Mouse (Mus musculus) CH12.LX (cell line): ENCODE results near the gene Gm572.

Experiments
- CTCF ChIP-seq, 2 experiments: IDR thresholded peaks in 1 of 2; conservative IDR thresholded peaks in 1 of 2; 2 replicates each; pipeline ENCODE4 v1.5.1; 2011 to 2012; ENCODE audit warnings: low read depth in 2 of 2, low read length in 2 of 2, improper control_type of control experiment in 1 of 2, inconsistent platforms in 1 of 2, mild to moderate bottlenecking in 1 of 2, moderate library complexity in 1 of 2
- ELF1 ChIP-seq: IDR thresholded peaks from 2 replicates; pipeline ENCODE4 v1.6.1; 2014; ENCODE audit warnings: low read depth, mild to moderate bottlenecking, inconsistent platforms, low read length, improper control_type of control experiment
- EP300 ChIP-seq: IDR thresholded peaks from 2 replicates; pipeline ENCODE4 v1.6.1; 2011; ENCODE audit warnings: low read length, improper control_type of control experiment
- NELFE ChIP-seq: IDR thresholded peaks from 2 replicates; pipeline ENCODE4 v1.6.1; 2011; ENCODE audit warnings: low read depth, low read length, improper control_type of control experiment
- NRF1 ChIP-seq: IDR thresholded peaks from 2 replicates; pipeline ENCODE4 v1.6.1; 2014; ENCODE audit warnings: low read depth, mild to moderate bottlenecking, inconsistent platforms, low read length, improper control_type of control experiment, moderate library complexity
- POLR2A ChIP-seq: IDR thresholded peaks from 2 replicates; pipeline ENCODE4 v1.6.1; 2011; ENCODE audit warnings: low read depth, mild to moderate bottlenecking, improper control_type of control experiment, low read length
- POLR2AphosphoS2 ChIP-seq: IDR thresholded peaks from 2 replicates; pipeline ENCODE4 v1.6.1; 2011; ENCODE audit warnings: low read depth, low read length, improper control_type of control experiment
- SIN3A ChIP-seq: IDR thresholded peaks from 2 replicates; pipeline ENCODE4 v1.6.1; 2012; ENCODE audit warnings: low read length, improper control_type of control experiment, inconsistent platforms
- TCF12 ChIP-seq: IDR thresholded peaks from 2 replicates; pipeline ENCODE4 v1.6.1; 2014; ENCODE audit warnings: low read depth, mild to moderate bottlenecking, inconsistent platforms, low read length, improper control_type of control experiment
- ZMIZ1 ChIP-seq: IDR thresholded peaks from 2 replicates; pipeline ENCODE4 v1.6.1; 2012; ENCODE audit warnings: low read depth, mild to moderate bottlenecking, inconsistent platforms, low read length, improper control_type of control experiment
- ZNF384 ChIP-seq: IDR thresholded peaks from 2 replicates; pipeline ENCODE4 v1.6.1; 2012; ENCODE audit warnings: low read depth, low read length, improper control_type of control experiment, inconsistent platforms

DNA sequence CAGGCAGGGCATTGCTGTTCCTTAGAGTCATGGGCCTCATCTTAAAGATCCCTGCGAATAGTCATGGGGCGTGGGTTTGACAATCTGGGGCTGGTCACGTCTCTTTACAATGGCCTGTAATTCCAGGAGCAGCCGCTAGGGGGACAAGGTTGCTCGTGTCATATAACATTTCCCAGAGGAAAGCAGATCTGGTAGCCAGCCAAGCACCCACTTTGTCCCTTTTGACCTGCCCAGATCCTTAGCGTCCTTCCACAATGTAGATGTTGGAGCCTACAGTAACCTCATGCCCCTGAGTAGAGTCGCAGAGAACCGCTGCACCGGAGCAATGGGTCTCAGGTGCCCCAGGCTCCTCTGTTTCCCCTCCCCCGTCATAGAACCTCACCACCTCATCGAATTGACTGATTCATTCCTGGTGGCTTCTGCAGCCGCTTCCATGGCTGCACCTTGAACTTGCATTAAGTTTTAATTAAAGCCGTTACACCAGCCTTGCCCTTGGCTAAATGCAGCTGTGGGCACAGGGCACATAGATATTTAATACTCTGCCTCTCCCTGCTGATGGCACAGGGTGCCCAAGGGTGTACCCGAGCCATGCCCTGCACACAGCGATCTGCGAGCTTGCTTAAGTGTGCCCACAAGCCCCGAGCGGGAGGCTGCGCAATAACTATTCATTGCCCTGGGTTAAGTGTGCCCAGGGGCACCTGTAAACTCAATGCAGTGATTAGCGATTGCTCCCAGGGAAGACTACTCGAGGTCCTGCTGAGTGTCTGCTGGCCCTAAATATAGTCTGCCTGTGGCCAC lies 19.2 kb downstream of the Gm572 start:
- TF ChIP-seq POLR2A (no peak), SIN3A (no peak), NRF1 (no peak), EP300 (no peak), POLR2AphosphoS2 (no peak), CTCF (conservative IDR thresholded peaks at IDR 0.05 in 1 of 2, IDR thresholded peaks at IDR 0.05 in 1 of 2; ENCODE audit: low read depth in 2 of 2, low read length in 2 of 2) (peak; percentile 74 to 98), TCF12 (no peak), ELF1 (no peak), ZNF384 (no peak), NELFE (no peak), ZMIZ1 (no peak)
